ENCODE assay signal across 31 mouse cellular contexts in the genomic region with DNA sequence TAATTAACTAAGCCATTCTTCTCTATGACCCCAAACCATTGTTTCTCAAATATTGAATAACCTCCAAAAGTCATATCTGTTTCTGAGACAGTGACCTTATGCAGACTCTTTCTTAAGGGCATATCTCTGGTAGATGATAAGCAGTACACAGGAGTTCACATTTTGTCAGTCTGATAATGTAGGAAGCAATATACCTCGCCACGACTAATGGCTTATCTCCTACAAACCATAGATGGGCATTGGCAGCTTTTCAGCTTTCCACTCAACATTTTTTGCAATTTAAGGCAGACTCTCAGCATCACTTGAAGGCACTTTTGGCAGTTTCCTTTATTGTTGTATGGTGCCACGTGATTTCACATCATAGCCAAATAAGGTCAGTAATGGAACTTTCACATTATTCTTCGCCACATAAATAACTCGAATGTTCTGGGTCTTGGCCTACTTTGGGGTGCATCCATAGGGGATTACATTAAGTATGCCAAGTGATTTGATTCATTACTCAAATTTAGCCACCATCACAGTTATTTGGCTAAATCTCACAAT.
"Had no signal": no experiment of that assay in that cellular context is flagged by ENCODE, and none has a peak within 500 bp of the region (broad histone marks: within the 10 kb centered on the region; RNA-seq: fewer than 3 reads in every experiment).

No protein-coding gene starts in this region.

- H3K4me1 ChIP-seq: limb, embryonic 15.5 days; liver, embryonic 12.5 days; liver, embryonic 13.5 days; liver, embryonic 15.5 days; lung, embryonic 15.5 days; megakaryocyte, embryonic 14.5 days; midbrain, embryonic 10.5 days; midbrain, embryonic 12.5 days; midbrain, embryonic 13.5 days; midbrain, embryonic 15.5 days had no signal

- H3K27me3 ChIP-seq: limb, embryonic 12.5 days; limb, embryonic 13.5 days; limb, embryonic 15.5 days; liver, embryonic 12.5 days; liver, embryonic 13.5 days; liver, embryonic 15.5 days; lung, embryonic 15.5 days; megakaryocyte, embryonic 14.5 days; midbrain, embryonic 12.5 days; midbrain, embryonic 13.5 days; midbrain, embryonic 15.5 days had no signal

- H3K36me3 ChIP-seq: limb, embryonic 10.5 days; limb, embryonic 12.5 days; limb, embryonic 13.5 days; limb, embryonic 15.5 days; liver, embryonic 12.5 days; liver, embryonic 13.5 days; liver, embryonic 15.5 days; lung, embryonic 15.5 days; midbrain, embryonic 10.5 days; midbrain, embryonic 12.5 days; midbrain, embryonic 13.5 days; midbrain, embryonic 15.5 days had no signal

- H3K9ac ChIP-seq: limb, embryonic 12.5 days; limb, embryonic 13.5 days; limb, embryonic 15.5 days; liver, embryonic 12.5 days; liver, embryonic 13.5 days; liver, embryonic 14.5 days; liver, embryonic 15.5 days; liver, postnatal 0 days; lung, embryonic 14.5 days; lung, embryonic 15.5 days; midbrain, embryonic 12.5 days; midbrain, embryonic 13.5 days; midbrain, embryonic 15.5 days had no signal

- H3K4me2 ChIP-seq: limb, embryonic 12.5 days; limb, embryonic 13.5 days; limb, embryonic 15.5 days; liver, embryonic 12.5 days; liver, embryonic 13.5 days; liver, embryonic 15.5 days; lung, embryonic 14.5 days; lung, embryonic 15.5 days; midbrain, embryonic 11.5 days; midbrain, embryonic 12.5 days; midbrain, embryonic 13.5 days; midbrain, embryonic 15.5 days had no signal

- H3K27ac ChIP-seq: left cerebral cortex, adult 2 months; limb, embryonic 10.5 days; limb, embryonic 12.5 days; limb, embryonic 13.5 days; limb, embryonic 15.5 days; liver, embryonic 12.5 days; liver, embryonic 13.5 days; liver, embryonic 14.5 days; liver, embryonic 15.5 days; lung, embryonic 15.5 days; macrophage; midbrain, embryonic 10.5 days; midbrain, embryonic 12.5 days; midbrain, embryonic 13.5 days; midbrain, embryonic 15.5 days had no signal

- DNase-seq: left cerebral cortex, postnatal 4 days; liver; liver, embryonic 13.5 days; liver, postnatal 0 days; lung, adult 18-20 months; lung, adult 2 months; lung, embryonic 14.5 days; lung, postnatal 10 days; lung, postnatal 14 days; lung, postnatal 36 days; lung, postnatal 4 days; midbrain, embryonic 14.5 days had no signal

- H3K4me3 ChIP-seq: left cerebral cortex, adult 2 months; limb, embryonic 10.5 days; limb, embryonic 12.5 days; limb, embryonic 13.5 days; limb, embryonic 15.5 days; liver, embryonic 12.5 days; liver, embryonic 13.5 days; liver, embryonic 15.5 days; lung, embryonic 15.5 days; megakaryocyte, embryonic 14.5 days; midbrain, embryonic 10.5 days; midbrain, embryonic 12.5 days; midbrain, embryonic 13.5 days; midbrain, embryonic 15.5 days; myocyte had no signal

- H3K9me3 ChIP-seq: limb, embryonic 10.5 days; limb, embryonic 12.5 days; limb, embryonic 13.5 days; limb, embryonic 15.5 days; liver, embryonic 12.5 days; liver, embryonic 13.5 days; liver, embryonic 15.5 days; lung, embryonic 15.5 days; midbrain, embryonic 10.5 days; midbrain, embryonic 12.5 days; midbrain, embryonic 13.5 days; midbrain, embryonic 15.5 days had no signal

- ATAC-seq: liver, embryonic 12.5 days; liver, postnatal 0 days; lung, postnatal 0 days; midbrain, embryonic 13.5 days; midbrain, embryonic 15.5 days; midbrain, embryonic 16.5 days had no signal
